Mouse (Mus musculus) left cerebral cortex, adult 11 months (tissue): ENCODE measurements around the gene Mst1.

Experiments used
- DNase-seq: peaks from one replicate; pipeline ENCODE4 v3.0.0; 2022; ENCODE audit warnings: low spot score

The Mst1 gene

DNA sequence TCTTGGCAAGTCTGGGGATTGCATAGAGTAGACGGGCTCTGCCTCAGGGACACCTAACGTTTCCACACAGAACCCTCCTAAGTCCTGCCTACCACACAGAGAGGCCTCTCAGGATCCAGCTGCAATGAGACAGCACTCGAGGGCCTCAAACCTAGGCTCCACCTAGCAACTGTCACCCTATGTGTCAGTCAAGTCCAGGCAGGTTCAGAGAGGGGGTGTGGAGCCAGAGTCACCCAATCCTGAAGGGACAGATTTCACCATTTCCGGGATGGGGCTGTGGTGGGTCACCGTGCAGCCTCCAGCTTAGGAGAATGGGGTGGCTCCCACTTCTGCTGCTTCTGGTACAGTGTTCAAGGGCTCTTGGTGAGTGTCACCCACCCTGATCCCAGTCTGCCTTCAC, at the start of gene Mst1:
Gene Mst1, plus strand, starts transcription at position 269 of the 400 bp plus-strand sequence.
- DNase-seq: no peak

DNA sequence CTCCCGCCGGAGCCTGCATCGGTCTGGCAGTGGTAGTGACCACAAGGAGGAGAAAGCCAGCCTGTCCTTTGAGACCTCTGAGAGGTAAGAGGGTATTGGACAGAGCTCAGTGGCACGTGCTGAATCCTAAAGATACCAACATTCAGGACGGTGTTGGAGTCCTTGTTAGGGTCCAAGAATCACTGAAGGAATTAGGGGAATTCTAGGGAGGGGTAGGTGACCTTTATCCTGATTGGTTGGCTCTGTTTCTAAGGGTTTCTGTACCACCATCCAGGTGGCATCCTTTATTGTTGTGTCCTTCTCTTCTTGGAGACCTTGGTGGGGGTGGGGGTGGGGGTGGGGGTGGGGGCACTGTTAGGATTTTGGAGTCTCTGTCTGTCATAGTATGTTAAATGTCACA, 48.1 kb upstream of the Mst1 start:
- no peak for DNase-seq

DNA sequence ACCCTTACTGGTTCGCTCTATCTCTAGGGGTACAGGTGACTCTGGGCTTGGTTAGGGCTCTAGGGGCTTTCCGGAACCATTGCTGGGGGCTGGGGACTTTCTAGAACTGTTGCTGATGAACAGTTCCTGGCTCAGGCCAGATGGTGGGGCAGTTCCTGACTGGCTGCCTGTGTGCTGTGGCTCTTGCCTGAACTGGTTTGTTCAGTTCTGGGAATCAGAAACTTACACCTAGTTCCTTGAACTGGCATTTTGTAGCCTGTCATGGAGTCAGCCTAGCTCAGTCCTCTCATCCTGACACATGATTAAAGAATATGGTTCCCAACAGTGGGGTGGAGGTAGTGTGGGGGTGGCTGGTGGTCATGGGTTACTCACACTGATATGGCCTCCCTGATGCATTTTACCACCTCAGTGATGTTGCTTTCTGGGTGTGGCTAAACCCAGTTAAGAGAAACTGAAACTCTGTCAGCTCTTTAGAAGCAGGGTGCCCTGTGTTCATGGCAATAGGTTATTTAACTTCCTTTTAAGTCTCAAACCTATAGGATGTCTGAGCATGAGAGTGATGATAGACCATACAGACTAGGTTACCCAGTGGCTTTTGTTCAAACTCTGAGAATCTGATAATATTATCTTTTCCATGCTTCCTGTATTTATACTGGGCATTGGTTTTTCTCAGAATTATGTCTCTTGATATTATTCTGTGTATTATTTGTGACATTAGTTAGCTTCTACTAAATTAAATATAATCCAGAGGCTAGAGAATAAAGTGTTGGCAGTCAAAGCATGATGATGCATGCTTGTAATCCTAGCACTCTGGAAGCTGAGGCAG, 44.7 kb upstream of the Mst1 start:
- DNase-seq: no peak

DNA sequence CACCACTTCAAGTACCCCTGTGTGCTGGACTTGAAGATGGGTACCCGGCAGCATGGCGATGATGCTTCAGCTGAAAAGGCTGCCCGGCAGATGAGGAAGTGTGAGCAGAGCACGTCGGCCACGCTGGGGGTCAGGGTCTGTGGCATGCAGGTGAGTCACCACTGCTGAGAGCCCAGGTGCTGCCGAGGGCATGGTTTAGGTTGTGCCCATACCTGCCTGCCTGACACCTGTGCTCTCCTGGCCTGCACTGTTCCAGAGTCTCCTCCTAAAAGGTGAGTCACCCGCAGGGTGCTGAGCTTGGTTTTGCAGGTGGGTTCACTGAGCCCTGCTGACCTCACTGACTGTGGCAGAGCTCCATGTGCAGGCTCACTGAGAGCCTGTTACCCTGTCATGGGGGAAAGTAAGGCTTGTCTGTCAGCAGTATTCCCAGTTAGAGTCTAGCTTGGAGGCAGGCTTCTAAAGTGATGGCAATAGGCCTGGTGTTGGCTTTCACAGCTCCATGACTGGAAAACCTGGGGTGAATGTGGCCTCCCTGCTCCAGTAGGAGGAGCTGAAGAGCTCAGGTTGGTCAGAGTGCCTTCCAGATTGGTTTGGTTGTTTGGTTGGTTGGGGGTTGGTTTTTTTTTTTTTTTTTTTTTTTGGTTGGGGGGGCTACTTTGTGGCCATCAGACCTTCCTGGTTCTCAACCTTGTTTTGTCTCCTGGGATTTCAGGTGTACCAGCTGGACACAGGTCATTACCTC, 35.3 kb upstream of the Mst1 start:
- no peak for DNase-seq

DNA sequence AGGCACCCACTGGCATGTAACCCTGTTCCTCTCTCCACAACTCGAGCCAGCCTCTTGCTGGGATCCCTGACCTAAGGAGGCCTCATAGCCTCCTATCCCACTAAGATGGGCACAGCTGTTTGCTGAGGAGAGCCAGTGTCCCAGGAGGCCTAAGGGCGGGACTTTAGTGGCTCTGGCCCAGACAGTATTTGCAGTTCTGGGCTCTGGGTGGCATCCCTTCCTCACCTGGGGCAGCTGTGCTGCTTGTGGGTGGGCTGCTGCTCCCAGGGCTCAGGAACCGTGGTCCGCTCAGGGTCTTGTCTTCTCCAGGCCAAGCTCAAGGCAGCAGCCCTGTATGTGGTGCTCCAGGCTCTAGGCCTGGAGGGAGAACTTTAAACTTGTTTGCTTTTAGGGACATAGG, 33.7 kb upstream of the Mst1 start:
- DNase-seq: no peak

DNA sequence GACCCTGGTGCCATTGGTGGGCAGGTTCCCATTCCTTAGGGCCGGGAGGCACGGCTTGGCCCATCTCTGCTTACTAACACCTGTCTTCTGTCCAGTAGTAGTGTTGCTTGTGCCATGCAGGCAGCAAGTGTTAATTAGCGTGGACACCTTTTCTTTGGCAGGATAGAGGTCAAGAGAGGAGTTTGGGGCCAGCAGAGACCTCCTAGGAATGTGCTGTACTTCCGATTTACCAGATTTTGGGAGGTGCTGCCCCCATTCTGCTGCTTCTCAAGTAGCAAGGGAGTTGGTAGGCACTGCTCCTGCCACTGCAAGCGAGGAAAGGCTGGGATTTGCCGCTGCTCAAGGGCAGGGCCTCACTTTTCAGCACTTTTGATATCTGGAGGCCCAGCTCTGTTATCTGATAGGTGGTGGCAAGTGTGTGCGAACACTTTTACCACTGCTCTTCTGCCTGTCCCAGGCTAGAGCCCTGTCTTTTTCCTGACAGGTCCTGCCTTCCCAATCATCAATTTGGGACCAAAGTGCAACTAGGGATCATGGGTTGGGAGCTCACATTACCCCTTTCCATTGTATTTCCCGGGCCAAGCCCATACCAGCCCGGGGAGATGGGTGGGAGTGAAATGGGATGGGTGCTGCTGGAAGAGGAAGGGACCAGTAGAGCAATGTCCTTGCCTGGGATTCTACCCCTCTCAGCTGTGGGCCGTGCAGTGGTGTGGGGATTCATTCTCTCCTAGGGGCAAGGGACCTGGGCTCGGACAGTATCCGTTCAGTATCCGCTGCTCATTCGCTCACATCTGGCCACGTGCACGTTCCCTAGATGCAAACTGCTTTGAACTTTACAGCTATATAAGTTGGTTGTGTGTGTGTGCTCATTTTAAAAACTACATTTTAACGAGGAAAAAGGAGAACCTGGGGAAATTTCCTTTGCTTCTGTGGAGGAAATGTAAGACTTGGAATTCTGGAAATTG, 32.4 kb upstream of the Mst1 start:
- DNase-seq: no peak

DNA sequence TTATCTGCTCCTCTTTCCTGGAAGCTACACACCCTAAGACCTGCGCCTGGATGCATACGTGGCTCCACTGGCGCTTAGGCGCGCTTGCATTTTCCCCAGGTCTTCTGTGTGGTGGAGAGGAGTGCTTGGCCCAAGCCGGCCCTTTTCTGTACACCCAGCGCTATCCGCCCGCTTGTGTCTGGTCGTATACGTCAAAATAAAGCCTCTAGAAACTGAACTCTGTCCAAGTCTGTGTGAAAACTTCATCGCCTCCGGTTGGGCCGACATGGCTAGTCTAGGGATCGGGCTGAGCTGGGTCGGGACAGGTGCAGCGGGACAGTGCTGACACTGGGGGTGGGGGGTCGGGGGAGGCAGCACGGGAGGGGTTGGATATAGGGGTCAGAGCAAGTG, 31.7 kb upstream of the Mst1 start:
- DNase-seq: no peak

DNA sequence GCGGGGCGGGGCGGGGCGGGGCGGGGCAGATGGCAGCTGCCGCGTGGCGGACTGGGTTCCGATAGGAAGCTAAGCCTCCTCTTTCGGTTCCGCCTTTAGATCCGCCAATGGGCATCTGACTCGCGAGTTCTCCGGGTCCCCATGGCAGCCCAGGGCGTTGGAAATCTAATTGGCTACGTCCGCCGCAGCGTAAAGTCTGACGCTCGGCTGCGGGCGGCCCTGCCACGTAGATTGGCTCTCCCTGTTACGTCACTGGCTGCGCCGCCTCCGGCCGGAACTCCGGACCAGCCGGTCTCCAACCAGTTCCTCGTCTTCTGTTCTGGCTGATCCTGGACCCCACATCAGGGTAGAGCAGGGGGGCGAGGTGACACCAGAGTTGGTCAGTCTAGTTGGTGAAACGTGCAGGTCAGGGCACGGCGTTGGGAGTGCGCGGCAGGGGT, 31.2 kb upstream of the Mst1 start, which contains the start of gene Gmppb:
Gene Gmppb, plus strand, starts transcription at position 227 of the 440 bp plus-strand sequence.
- peak; percentile 95 for DNase-seq

DNA sequence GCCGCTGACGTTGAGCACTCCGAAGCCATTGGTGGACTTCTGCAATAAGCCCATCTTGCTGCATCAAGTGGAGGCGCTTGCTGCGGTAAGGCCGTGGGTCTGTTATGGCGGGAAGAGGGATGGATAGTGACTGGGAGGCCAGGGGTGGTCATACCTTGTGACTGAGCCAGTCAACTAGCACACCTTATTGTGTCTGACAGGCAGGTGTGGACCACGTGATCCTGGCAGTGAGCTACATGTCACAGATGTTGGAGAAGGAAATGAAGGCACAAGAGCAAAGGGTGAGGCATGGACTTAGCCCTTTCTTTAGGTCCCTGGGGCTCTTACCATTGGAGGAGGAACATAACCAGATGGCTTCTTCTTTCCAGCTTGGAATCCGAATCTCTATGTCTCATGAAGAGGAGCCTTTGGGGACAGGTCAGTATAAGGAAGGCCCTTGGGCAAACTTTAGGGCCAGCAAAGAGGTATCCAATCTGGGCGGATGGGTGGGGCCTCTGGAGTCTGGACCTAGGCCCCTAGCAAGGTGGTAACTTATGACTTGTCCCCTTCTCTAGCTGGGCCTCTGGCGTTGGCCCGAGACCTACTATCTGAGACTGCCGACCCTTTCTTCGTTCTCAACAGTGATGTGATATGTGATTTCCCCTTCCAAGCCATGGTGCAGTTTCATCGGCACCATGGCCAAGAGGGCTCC, 30.5 kb upstream of the Mst1 start:
- no peak for DNase-seq

DNA sequence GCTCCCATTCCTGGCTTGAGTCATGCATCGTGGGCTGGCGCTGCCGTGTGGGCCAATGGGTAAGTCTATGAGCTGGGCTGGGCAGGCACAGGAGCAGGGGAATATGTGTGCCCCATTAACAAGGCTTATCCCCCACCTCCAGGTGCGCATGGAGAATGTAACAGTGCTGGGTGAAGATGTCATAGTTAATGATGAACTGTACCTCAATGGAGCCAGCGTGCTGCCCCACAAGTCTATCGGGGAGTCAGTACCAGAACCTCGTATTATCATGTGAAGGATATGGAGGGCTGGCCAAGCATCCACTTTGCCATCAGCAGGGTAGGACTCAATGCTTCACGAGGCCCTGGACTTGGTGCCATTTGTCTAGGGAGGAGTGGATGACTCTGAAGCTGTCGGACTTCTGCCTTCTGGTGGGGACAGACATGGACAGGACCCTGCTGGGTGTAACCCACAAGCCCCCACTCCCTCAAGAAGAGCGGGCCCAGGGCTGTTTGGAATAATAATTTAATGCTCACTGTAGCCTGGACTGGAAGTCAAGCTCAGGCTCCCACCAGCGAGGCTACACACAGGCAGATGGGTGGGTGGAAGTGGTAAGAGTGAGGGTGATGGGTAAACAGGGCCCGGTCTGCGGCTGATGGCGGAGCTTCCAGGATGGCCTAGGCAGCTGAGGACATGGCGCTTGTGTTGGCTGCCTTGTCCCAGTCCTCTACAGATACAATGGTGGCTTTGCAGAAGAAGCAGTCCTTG, 28.9 kb upstream of the Mst1 start:
- no peak for DNase-seq

DNA sequence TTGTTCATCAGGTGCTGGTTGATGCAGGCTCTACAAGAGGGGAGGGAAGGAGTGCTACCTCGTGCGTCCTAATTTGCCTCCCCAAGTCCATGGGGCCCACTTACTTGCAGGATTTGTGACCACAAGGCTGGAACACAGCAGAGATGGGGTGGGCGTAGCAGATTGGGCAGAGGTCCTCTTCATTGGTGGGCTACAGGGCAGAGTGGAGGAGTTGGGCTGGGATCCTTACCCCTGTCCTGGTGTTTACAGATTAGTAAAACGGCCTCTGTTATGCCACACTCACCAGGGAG, 28.4 kb upstream of the Mst1 start:
- DNase-seq: no peak

DNA sequence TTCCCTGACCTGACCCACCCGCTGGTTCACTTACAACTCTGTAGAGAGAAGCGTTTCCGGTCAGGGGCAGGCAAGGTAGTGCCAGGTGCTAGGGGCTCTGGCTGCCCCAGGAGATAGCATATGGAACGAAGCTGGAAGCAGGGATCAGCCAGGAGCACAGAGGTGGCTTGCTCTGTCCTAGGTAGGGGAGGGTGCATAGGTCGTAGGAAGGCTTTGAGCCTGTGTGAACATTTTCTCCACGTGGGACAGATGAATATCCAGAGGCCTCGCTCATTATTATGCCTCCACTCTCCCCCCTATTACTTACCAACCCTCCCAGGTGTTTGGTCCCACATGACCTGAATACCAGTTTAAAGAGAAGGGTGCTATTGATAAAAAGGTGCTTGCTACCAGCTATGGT, 27.8 kb upstream of the Mst1 start:
- no peak for DNase-seq

DNA sequence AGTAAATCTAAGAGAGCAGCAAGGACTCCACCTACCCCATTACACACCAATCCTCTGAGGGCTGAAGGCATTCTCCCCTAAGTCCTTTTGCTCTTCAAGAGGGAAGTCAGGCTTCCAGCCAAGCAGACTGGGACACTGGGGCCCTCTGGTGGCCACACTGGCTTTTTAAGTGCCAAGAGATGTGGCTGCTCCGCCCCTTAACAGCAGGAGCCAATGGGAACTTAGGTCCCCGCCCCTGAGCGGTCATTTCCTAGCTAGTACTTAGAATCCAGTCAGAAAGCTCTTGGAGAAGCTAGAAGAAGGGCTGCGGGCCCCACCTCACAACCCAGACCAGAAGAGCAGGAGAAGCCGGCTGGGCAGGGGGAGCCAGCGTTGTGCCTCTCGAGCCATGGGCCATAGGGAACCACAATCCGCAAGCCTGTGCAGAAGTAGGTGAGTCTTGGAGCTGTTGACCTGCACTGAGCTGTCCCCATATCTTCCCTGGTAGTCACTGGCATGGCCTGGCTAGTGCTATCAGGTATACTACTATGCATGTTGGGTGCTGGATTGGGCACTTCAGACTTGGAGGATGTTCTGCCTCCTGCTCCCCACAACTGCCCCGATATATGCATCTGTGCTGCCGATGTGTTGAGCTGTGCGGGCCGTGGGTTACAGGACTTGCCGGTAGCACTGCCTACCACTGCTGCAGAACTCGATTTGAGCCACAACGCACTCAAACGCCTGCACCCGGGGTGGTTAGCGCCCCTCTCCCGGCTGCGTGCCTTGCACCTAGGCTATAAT, 27.2 kb upstream of the Mst1 start, which contains the start of gene Amigo3:
Gene Amigo3, plus strand, starts transcription at position 275 of the 780 bp plus-strand sequence.
- peak; percentile 94 for DNase-seq

DNA sequence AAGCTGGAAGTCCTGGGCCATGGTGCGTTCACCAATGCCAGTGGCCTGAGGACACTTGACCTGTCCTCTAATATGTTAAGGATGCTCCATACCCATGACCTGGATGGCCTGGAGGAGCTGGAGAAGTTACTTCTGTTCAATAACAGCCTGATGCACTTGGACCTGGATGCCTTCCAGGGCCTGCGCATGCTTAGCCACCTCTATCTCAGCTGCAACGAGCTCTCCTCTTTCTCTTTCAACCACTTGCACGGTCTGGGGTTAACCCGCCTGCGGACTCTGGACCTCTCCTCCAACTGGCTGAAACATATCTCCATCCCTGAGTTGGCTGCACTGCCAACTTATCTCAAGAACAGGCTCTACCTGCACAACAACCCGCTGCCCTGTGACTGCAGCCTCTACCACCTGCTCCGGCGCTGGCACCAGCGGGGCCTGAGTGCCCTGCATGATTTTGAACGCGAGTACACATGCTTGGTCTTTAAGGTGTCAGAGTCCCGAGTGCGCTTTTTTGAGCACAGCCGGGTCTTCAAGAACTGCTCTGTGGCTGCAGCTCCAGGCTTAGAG, 26.5 kb upstream of the Mst1 start:
- no peak for DNase-seq

DNA sequence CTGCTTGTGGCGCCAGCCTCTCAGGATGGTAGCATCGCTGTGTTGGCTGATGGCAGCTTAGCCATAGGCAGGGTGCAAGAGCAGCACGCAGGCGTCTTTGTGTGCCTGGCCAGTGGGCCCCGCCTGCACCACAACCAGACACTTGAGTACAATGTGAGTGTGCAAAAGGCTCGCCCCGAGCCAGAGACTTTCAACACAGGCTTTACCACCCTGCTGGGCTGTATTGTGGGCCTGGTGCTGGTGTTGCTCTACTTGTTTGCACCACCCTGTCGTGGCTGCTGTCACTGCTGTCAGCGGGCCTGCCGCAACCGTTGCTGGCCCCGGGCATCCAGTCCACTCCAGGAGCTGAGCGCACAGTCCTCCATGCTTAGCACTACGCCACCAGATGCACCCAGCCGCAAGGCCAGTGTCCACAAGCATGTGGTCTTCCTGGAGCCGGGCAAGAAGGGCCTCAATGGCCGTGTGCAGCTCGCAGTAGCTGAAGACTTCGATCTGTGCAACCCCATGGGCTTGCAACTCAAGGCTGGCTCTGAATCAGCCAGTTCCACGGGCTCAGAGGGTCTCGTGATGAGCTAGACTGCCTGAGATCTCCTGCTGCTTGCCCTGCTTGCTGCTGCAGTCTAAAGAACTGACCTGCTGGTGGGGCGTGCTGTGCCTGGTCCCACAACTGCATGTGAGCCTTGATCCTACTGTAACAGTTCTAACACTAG, 25.8 kb upstream of the Mst1 start:
- no peak for DNase-seq

DNA sequence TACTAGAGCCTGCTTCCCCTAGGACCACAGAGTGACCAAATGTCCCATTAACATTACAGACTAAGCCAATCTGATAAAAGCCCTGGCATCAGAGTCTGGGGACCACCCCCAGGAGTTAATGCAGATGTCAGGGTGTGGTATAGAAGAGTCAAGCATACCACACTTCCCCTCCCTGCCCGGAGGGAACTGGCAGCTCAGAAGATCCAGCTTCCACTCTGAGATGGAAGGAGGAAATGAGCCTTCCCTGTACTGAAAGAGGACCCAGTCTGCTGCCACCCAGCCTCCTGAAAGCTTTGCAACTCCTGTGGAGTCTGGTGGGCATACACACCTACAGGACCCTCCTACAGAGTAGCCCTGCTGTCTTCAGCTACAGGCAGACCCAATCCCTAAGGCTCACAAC, 25.2 kb upstream of the Mst1 start:
- no peak for DNase-seq

DNA sequence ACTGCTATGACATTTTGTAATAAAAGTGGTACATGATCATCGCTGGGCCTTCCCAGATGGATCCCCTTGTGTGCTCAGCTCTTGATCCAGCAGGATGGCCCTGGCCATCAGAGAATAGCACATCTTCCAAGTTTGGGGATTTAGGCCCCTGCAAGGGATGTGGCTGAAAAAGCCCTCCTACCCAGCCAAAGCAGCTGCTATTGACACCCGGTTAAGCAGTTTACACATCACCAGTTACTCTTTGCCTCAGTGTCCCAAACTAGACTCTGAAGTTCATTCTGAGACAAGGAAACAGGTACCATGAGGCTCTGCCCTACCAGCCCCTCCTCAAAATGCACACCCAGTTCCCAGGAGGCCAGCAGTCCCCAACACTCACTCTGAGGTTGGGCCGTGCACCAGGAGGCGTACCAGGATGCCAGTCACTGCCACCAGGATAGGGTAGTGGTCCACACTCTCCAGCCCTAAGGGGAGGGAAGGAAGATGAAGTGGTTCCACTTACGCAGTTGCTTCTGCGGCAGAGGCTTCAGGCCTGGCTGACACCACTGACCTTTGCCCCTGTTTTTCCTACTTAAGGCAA, 24.5 kb upstream of the Mst1 start:
- no peak for DNase-seq

DNA sequence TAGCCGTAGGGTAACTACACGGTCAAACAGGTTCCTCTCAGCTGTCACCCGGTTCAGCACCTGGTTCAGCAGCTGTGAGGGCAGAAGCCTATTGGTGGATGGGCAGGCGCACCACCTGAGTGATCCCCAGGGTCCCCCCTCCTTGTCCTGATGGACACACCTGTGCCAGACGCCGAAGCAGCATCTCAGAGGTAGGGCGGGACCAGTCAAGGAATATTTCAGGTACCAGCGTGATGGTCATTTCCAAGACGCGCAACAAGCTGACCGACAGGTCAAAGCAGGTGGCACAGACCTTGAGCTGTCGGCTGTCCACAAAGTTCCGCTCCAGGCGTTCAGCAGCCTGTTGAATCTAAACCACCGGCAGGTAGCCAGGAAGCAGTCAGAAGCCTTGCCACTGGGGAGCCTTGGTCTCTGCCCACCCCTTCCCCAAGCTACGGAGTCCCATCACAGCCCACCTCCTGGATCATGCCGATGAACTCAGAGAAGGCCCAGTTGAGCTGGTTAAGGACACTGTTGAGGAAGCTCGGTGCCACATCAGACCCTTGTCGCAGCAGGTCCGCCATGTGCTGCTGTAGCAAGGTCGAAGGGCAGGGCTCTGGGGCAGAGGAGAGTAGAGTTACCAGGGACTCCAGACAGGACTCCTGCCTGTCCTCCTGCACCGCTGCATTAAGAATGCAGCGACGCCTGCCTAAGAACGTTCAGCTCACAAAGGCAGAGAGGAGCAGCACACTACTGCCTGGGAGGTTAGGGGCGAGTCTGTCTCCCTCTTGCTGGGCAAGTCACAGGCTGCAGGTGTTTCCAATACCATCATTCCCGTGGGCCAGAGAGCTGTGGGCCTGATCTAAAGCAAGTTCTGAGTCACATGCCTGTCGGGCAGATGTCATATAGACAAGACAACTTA, 23.6 kb upstream of the Mst1 start:
- no peak for DNase-seq
